9 mouse cellular contexts compared by ENCODE assay signal in genomic region chr11:82684676-82685075, GRCm38 (mm10).
DNase-seq lines count a peak whose midpoint lies in the region; ATAC-seq and TF ChIP-seq lines count a peak whose summit lies in the region.
"Had no signal": no experiment of that assay in that cellular context is flagged by ENCODE, and none has a peak within 500 bp of the region (broad histone marks: within the 10 kb centered on the region; RNA-seq: fewer than 3 reads in every experiment).

No protein-coding gene starts in this region.

- H3K27ac ChIP-seq in heart, adult 2 months, result no peak overlapping the region
- no peak overlapping the region for H3K27ac ChIP-seq in heart, embryonic 12.5 days (ENCODE audit: poor library complexity, severe bottlenecking)
- no peak overlapping the region for H3K27ac ChIP-seq in forebrain, postnatal 0 days (ENCODE audit: low read depth, low read length)
- H3K27ac ChIP-seq in lung, embryonic 15.5 days, result no peak overlapping the region
- no peak overlapping the region for H3K27ac ChIP-seq in thymus, adult 2 months (ENCODE audit: control insufficient read depth, insufficient read depth, low read length)
- H3K27ac ChIP-seq: limb, embryonic 15.5 days had no signal

- no peak for TF ChIP-seq POLR2A in heart, adult 2 months (IDR thresholded peaks at IDR 0.05; ENCODE audit: insufficient read depth, low read depth, low read length)
- TF ChIP-seq POLR2A in thymus, adult 2 months (IDR thresholded peaks at IDR 0.05; ENCODE audit: control insufficient read depth, extremely low read depth, insufficient read depth, low read length, poor library complexity), result no peak

- DNase-seq in heart, adult 2 months, result peak; percentile 51 to 52
- peak; percentile 70 for DNase-seq in adrenal gland, postnatal 10 days
- peak; percentile 75 for DNase-seq in forebrain, postnatal 0 days
- DNase-seq in kidney, adult 9 months, result peak; percentile 24
- DNase-seq in testis, postnatal 10 days (ENCODE audit: low spot score), result peak; percentile 63
- no peak for DNase-seq in thymus, adult 2 months

- intact Hi-C loops in heart, adult 2 months (cut with DNase I), result no loop called here

- no peak for TF ChIP-seq CTCF in heart, adult 2 months (IDR thresholded peaks at IDR 0.05)
- no peak for TF ChIP-seq CTCF in forebrain, postnatal 0 days (IDR thresholded peaks at IDR 0.05; ENCODE audit: low read depth)
- no peak for TF ChIP-seq CTCF in thymus, adult 2 months (IDR thresholded peaks at IDR 0.05; ENCODE audit: borderline replicate concordance, control insufficient read depth, extremely low read depth, insufficient read depth, low read length, poor library complexity)

- no peak overlapping the region for H3K4me3 ChIP-seq in heart, adult 2 months
- H3K4me3 ChIP-seq in heart, embryonic 12.5 days, result no peak overlapping the region
- H3K4me3 ChIP-seq in forebrain, postnatal 0 days (ENCODE audit: low read depth, low read length), result no peak overlapping the region
- no peak overlapping the region for H3K4me3 ChIP-seq in lung, embryonic 15.5 days
- no peak overlapping the region for H3K4me3 ChIP-seq in thymus, adult 2 months (ENCODE audit: control insufficient read depth, insufficient read depth, low read length)
- H3K4me3 ChIP-seq: limb, embryonic 15.5 days had no signal

- H3K4me1 ChIP-seq in heart, adult 2 months (ENCODE audit: control insufficient read depth, insufficient read depth, low read length), result no peaks in the 10 kb centered on the region
- H3K4me1 ChIP-seq in heart, embryonic 12.5 days (replicated peaks), result no peaks in the 10 kb centered on the region
- no peaks in the 10 kb centered on the region for H3K4me1 ChIP-seq in forebrain, postnatal 0 days (ENCODE audit: insufficient read depth)
- H3K4me1 ChIP-seq in lung, embryonic 15.5 days, result no peaks in the 10 kb centered on the region
- H3K4me1 ChIP-seq in thymus, adult 2 months (replicated peaks; ENCODE audit: control insufficient read depth, insufficient read depth, low read length), result no peaks in the 10 kb centered on the region

- no peak overlapping the region for H3K9ac ChIP-seq in heart, adult 2 months (ENCODE audit: low read depth, low read length)
- H3K9ac ChIP-seq in heart, embryonic 12.5 days, result no peak overlapping the region
- no peak overlapping the region for H3K9ac ChIP-seq in forebrain, postnatal 0 days
- no peak overlapping the region for H3K9ac ChIP-seq in lung, embryonic 15.5 days
- H3K9ac ChIP-seq: limb, embryonic 15.5 days had no signal

- TF ChIP-seq EP300 in heart, adult 2 months (IDR thresholded peaks at IDR 0.05; ENCODE audit: insufficient read depth, low read depth, low read length), result no peak

- H3K27me3 ChIP-seq in heart, adult 2 months (ENCODE audit: control insufficient read depth, insufficient read depth, low read length), result no peaks in the 10 kb centered on the region
- peaks cover 28% of the 10 kb centered on the region for H3K27me3 ChIP-seq in heart, embryonic 12.5 days (replicated peaks)
- no peaks in the 10 kb centered on the region for H3K27me3 ChIP-seq in forebrain, postnatal 0 days (ENCODE audit: insufficient read depth, low read length)
- H3K27me3 ChIP-seq in lung, embryonic 15.5 days, result no peaks in the 10 kb centered on the region
- H3K27me3 ChIP-seq in thymus, adult 2 months (ENCODE audit: control insufficient read depth, insufficient read depth, low read length), result no peaks in the 10 kb centered on the region

- H3K36me3 ChIP-seq in heart, adult 2 months (ENCODE audit: control insufficient read depth, insufficient read depth, low read length), result no peaks in the 10 kb centered on the region
- H3K36me3 ChIP-seq in heart, embryonic 12.5 days, result no peaks in the 10 kb centered on the region
- no peaks in the 10 kb centered on the region for H3K36me3 ChIP-seq in forebrain, postnatal 0 days (ENCODE audit: insufficient read depth)
- no peaks in the 10 kb centered on the region for H3K36me3 ChIP-seq in lung, embryonic 15.5 days
- no peaks in the 10 kb centered on the region for H3K36me3 ChIP-seq in thymus, adult 2 months (ENCODE audit: control insufficient read depth, insufficient read depth, low read length)
- H3K36me3 ChIP-seq: limb, embryonic 15.5 days had no signal

- H3K79me2 ChIP-seq in heart, adult 2 months (replicated peaks; ENCODE audit: control insufficient read depth, insufficient read depth, low read length), result no peaks in the 10 kb centered on the region

- ATAC-seq in heart, embryonic 12.5 days (ENCODE audit: insufficient number of reproducible peaks, low FRiP score), result no peak
- peak; percentile 45; the same call in 1 of the 2 replicates for ATAC-seq in forebrain, postnatal 0 days
- ATAC-seq in lung, embryonic 15.5 days (ENCODE audit: borderline replicate concordance, extremely low read depth, low FRiP score, low TSS enrichment), result 0 out of 2 replicates have a peak, but pooled peaks have one; percentile 31

- WGBS in heart, adult 2 months, result 39% methylated on average over 6 of the region's 6 CpGs
- WGBS in heart, embryonic 12.5 days, result 71% methylated on average over 6 of the region's 6 CpGs
- 40% methylated on average over 6 of the region's 6 CpGs for WGBS in forebrain, postnatal 0 days
- 58% methylated on average over 6 of the region's 6 CpGs for WGBS in lung, embryonic 15.5 days
- 89% methylated on average over 6 of the region's 6 CpGs for WGBS in thymus, adult 2 months

- no peak overlapping the region for H3K4me2 ChIP-seq in heart, embryonic 12.5 days
- H3K4me2 ChIP-seq in forebrain, postnatal 0 days (ENCODE audit: low read depth), result no peak overlapping the region
- no peak overlapping the region for H3K4me2 ChIP-seq in lung, embryonic 15.5 days
- H3K4me2 ChIP-seq: limb, embryonic 15.5 days had no signal

- H3K9me3 ChIP-seq in heart, embryonic 12.5 days (replicated peaks), result no peaks in the 10 kb centered on the region
- H3K9me3 ChIP-seq in forebrain, postnatal 0 days (ENCODE audit: low read length), result no peaks in the 10 kb centered on the region
- no peaks in the 10 kb centered on the region for H3K9me3 ChIP-seq in lung, embryonic 15.5 days
- H3K9me3 ChIP-seq: limb, embryonic 15.5 days had no signal
